Mouse (Mus musculus) lung, postnatal 36 days (tissue): ENCODE results near the gene Gm14548.
"Not testable (repeated sequence)": the region's sequence is repeated elsewhere in the genome, so short reads cannot be mapped to it uniquely, and the experiment has no call there.

Experiments used
- DNase-seq: peaks from one replicate; pipeline ENCODE4 v3.0.0; 2022; ENCODE audit warnings: mixed read lengths

Gene Gm14548

GRCm38 (mm10) chr7:3898036-3898590 is at the start of gene Gm14548:
Gm14548 (minus strand) TSS chr7:3898120.
- peak; percentile 59 for DNase-seq

GRCm38 (mm10) chr7:3946117-3946516 is 48.2 kb upstream of the Gm14548 start:
- no peak for DNase-seq

GRCm38 (mm10) chr7:3940915-3941314 is 43.0 kb upstream of the Gm14548 start:
- DNase-seq, result peak; percentile 38

- DNase-seq, result no peak
Measured at GRCm38 (mm10) chr7:3939866-3940525, 42.1 kb upstream of the Gm14548 start.

- DNase-seq, result peak; percentile 13
Measured at GRCm38 (mm10) chr7:3935473-3935872, 37.6 kb upstream of the Gm14548 start.

GRCm38 (mm10) chr7:3915387-3915786 is 17.5 kb upstream of the Gm14548 start, which contains the start of gene Lilra6:
Lilra6 (minus strand) TSS chr7:3915503.
- peak; percentile 57 for DNase-seq

GRCm38 (mm10) chr7:3903704-3904103 is 5.8 kb upstream of the Gm14548 start:
- peak; percentile 9 for DNase-seq

- DNase-seq, result not testable (repeated sequence)
Measured at GRCm38 (mm10) chr7:3875032-3875431, 22.9 kb downstream of the Gm14548 start.

- DNase-seq, result not testable (repeated sequence)
Measured at GRCm38 (mm10) chr7:3844951-3845350, 53.0 kb downstream of the Gm14548 start, which contains the start of gene Pira2. Pira2 (minus strand) TSS chr7:3845051.

GRCm38 (mm10) chr7:3837854-3838253 is 60.1 kb downstream of the Gm14548 start:
- not testable (repeated sequence) for DNase-seq
